Mouse (Mus musculus) ES-E14 (cell line): Measurements from ENCODE around the gene Unc45b. TPM values are rescaled to one million over a fixed set of nuclear protein-coding genes. Genes with fewer than 3 reads are reported as not detected.
A peak's percentile ranks its signal among the peaks of the same experiment; 100 is the strongest.

ENCODE experiments used
- DNase-seq: peaks from one replicate; pipeline ENCODE4 v3.0.0-alpha.2; 2013; ENCODE audit warnings: low read depth, low spot score
- H3K27ac ChIP-seq: 2 replicates; pipeline ENCODE4 v1.5.1; 2012; ENCODE audit warnings: low read depth, mild to moderate bottlenecking, low read length, moderate library complexity, mixed read lengths; ENCODE audit not compliant: poor library complexity, insufficient read depth, severe bottlenecking
- H3K36me3 ChIP-seq: 2 replicates; pipeline ENCODE4 v1.6.1; 2012; ENCODE audit warnings: mild to moderate bottlenecking, low read length, moderate library complexity, mixed read lengths; ENCODE audit not compliant: control insufficient read depth, poor library complexity, insufficient read depth, severe bottlenecking
- H3K4me1 ChIP-seq, 2 experiments: fragments of 150-350 bp in 1 of 2; sonication (generic) in 1 of 2; 2 replicates each; pipeline ENCODE4 v1.6.1; 2012; ENCODE audit warnings: low read length in 2 of 2, mild to moderate bottlenecking in 1 of 2, mixed read lengths in 1 of 2; ENCODE audit not compliant: control insufficient read depth in 2 of 2, insufficient read depth in 2 of 2, poor library complexity in 1 of 2
- H3K4me3 ChIP-seq, 2 experiments: fragments of 150-350 bp in 1 of 2; sonication (generic) in 1 of 2; 2 replicates each; pipeline ENCODE4 v1.5.1; 2012; ENCODE audit warnings: low read length in 2 of 2, low read depth in 1 of 2, mild to moderate bottlenecking in 1 of 2, mixed read lengths in 1 of 2; ENCODE audit not compliant: insufficient read depth in 1 of 2, poor library complexity in 1 of 2, severe bottlenecking in 1 of 2
- H3K9ac ChIP-seq: 2 replicates; pipeline ENCODE4 v1.6.1; 2012; ENCODE audit warnings: low read depth, mild to moderate bottlenecking, low read length, mixed read lengths; ENCODE audit not compliant: poor library complexity, insufficient read depth, severe bottlenecking
- H3K9me3 ChIP-seq: fragments of 150-350 bp; sonication (generic); 2 replicates; pipeline ENCODE4 v1.6.1; 2012; ENCODE audit warnings: low read depth, mild to moderate bottlenecking, low read length; ENCODE audit not compliant: control insufficient read depth, insufficient read depth
- CHD2 ChIP-seq: IDR thresholded peaks from 2 replicates; pipeline ENCODE4 v1.6.1; 2014; ENCODE audit warnings: mild to moderate bottlenecking, low read depth, low read length, inconsistent platforms
- HCFC1 ChIP-seq: IDR thresholded peaks from 2 replicates; pipeline ENCODE4 v1.6.1; 2012; ENCODE audit warnings: low read length, inconsistent platforms, borderline replicate concordance; ENCODE audit not compliant: insufficient read depth
- MAFK ChIP-seq: IDR thresholded peaks from 2 replicates; pipeline ENCODE4 v1.6.1; 2014; ENCODE audit warnings: mild to moderate bottlenecking, low read depth, low read length, inconsistent platforms; ENCODE audit not compliant: insufficient read depth
- ZC3H11A ChIP-seq: IDR thresholded peaks from 2 replicates; pipeline ENCODE4 v1.6.1; 2012; ENCODE audit warnings: low read depth, mild to moderate bottlenecking, inconsistent platforms, low read length, borderline replicate concordance
- ZNF384 ChIP-seq: IDR thresholded peaks from 2 replicates; pipeline ENCODE4 v1.6.1; 2012; ENCODE audit warnings: low read depth, low read length, inconsistent platforms
- in situ Hi-C, 2 experiments: fragments of 600-800 bp; cut with MboI; formaldehyde crosslinking; loops; one replicate each; pipeline ENCODE4 v1.15.1; 2025; ENCODE audit warnings: low sequenced_read_pairs in 2 of 2, inconsistent platforms in 1 of 2; ENCODE audit not compliant: unreplicated experiment in 2 of 2
- total RNA-seq: library from RNA; depleted of rRNA; stranded (reverse); fragments of 300-350 nt; gene quantifications from 2 replicates; pipeline ENCODE4 v1.2.3, GENCODE M21; 2012

The Unc45b gene
- total RNA-seq, 1 experiment, result 2.3 TPM

DNA sequence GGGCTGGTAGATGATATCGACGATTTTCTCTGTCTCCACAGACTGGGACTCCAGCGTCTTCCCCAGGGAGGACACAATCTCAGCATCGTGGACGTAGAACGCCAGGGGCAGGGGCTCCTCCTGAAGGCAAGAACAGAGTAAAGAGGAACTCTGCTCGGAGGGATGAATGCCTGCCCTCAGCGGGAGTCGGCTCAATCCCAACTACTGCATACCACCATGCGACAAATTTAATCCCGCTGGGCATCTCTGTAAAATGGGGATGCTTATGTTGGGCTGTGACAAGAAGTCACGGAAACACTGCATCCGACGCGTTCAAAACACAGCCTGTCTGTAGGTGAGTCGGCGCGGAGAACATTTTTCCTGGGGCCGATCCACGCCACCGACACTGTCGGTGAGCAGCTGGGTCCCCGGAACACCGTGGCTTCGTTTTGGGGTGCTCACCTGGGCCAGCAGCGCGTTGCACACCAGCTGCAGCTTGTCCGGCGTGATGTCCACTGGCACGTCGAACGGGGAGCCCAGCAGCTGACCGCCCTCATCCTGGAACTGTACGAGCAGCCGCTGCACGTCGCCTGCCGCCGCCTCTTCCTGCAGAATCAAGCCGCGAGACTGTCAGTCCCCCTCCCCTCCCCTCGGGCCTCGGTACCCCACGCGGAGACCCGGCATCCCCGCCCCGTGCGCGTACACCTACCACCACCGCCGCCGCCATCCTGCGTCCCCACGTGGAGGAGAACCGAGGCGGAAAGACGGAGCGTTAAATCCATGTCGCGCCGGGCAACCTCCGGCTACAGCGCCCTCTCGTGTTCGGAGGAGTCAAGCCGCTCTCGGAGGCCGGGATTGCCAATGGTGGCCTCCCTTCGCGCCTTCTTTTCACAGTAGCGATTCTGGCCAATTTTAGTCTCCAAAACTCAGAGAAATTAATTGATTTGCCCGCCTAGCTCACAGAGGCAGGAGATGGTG is 2.4 kb upstream of the Unc45b start, which contains the start of gene Nle1:
TSS of gene Nle1 (minus strand) at position 761 of the 957 bp plus-strand sequence.
- peaks cover 2 to 14% of the 10 kb centered on the region in 2 experiments; a peak in 1 of 4 replicates for H3K4me1 ChIP-seq
- peak within 1 kb of the TSS; percentile 79 to 95 for H3K4me3 ChIP-seq
- TF ChIP-seq HCFC1 (0 out of 2 replicates have a peak, but pooled peaks have one; percentile 61), MAFK (no peak)
- no peaks in the 10 kb centered on the region for H3K9me3 ChIP-seq
- no peak within 1 kb of the TSS for H3K27ac ChIP-seq
- peak within 1 kb of the TSS; percentile 93 for H3K9ac ChIP-seq
- peak; percentile 91 for DNase-seq
- peaks cover 26% of the 10 kb centered on the region for H3K36me3 ChIP-seq
- in situ Hi-C loops, result no loop called here

DNA sequence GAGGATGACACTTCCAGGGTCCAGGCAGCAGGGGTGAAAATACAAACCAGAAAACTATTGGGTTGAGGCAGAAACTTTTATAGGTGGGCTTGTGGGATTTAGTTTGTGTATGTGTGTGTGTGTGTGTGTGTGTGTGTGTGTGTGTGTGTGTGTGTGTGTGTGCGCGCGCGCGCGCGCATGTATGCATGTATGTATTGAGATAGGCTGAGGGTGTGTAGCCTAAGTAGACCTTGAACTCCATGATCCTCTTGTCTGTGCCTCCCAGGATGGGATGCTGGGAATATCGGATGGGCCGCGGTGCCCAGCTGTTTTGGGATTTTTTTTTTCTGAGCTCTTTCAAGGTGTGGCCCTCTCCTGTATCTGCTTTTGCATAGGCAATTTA is 1.8 kb upstream of the Unc45b start:
- no peak overlapping the region for H3K27ac ChIP-seq
- no peak for DNase-seq
- in situ Hi-C loops, result no loop called here
- peaks cover 2 to 14% of the 10 kb centered on the region in 2 experiments; a peak in 1 of 4 replicates for H3K4me1 ChIP-seq
- no peaks in the 10 kb centered on the region for H3K9me3 ChIP-seq
- peaks cover 25% of the 10 kb centered on the region for H3K36me3 ChIP-seq
- peak overlapping the region; percentile 79 to 95; a peak in 3 of 4 replicates for H3K4me3 ChIP-seq
- TF ChIP-seq ZNF384, result no peak
- TF ChIP-seq MAFK, result no peak
- peak overlapping the region; percentile 57 for H3K9ac ChIP-seq

DNA sequence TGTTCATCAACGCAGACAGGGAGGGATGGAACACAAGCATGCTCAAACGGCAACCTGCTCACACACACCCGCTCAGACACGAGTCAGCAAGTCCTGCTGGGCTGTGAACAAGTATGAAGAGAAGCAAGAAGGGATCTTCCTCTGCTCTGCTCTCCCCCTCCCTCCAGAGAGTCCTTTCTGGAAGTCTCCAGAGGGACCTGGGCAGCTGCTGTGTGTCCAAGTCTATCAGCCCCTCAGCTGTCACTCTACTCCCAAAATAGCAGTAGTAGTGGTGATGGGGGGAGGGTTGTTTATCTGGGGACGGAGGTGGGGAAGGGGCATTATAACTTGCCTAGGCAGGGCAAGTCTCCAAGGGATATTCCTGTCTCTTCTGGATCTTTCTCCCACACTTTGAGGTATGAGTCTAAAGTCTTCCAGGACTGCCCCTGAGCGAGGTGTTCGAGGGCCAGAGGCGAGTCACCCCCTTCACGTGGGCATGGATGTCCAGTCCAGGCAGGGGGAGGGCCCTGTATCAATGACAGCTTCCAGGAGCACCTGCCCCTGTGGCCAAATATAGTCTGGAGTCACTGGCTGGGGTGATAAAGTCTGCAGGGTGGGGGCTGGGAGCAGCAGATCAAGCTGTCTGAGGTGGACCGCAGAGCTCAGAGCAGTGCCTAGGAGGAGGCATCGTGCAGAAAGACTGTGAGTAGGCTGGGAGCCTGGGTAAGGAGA is 484 bp downstream of the Unc45b start:
- TF ChIP-seq ZNF384, result no peak
- TF ChIP-seq ZC3H11A, result no peak
- TF ChIP-seq CHD2, result no peak
- no peak for TF ChIP-seq HCFC1
- TF ChIP-seq MAFK, result no peak
- Histone ChIP-seq H3K36me3 (peaks cover 6% of the 10 kb centered on the region; the same call in 1 of the 2 replicates), H3K9me3 (no peaks in the 10 kb centered on the region), H3K27ac (no peak overlapping the region), H3K9ac (no peak overlapping the region), H3K4me3 (no peak overlapping the region), H3K4me1 (peaks cover 0 to 14% of the 10 kb centered on the region in 2 experiments; a peak in 1 of 4 replicates)
- in situ Hi-C loops, result loop anchor here in 1 of 2 experiments (10.0 kb wide), 1 partner anchor 134 kb away; no protein-coding TSS in a partner anchor
- DNase-seq, result no peak

DNA sequence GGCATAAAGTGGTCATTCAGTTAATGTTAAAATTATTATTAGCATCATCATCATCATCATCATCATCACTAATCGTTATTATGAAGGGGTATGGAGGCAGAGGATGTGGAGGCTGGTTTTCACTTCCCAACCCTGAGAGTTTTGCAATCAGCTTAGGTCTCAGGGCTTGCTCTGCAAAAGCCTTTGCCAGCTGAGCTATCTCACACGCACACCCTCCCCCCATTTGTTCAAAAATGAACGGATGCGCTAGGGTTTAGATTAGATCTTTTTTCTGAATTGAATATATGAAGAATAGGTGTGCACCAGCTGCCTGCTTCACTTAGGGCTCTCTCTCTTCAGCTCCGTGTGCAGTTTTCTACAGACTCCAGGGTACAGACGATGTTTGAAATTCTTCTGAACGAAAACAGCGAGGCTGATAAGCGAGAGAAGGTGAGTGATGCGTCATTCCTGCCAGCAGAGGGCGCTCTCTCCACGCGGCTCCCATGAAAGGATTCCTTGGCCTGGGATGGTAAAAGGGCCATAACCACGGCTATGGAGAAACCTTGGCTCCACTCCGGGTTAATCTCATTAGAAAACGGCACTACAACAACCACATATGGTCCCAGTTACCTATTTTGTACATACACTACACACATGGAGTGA is 4.5 kb downstream of the Unc45b start:
- in situ Hi-C loops, result loop anchor here in 1 of 2 experiments (10.0 kb wide), 1 partner anchor 130 kb away; no protein-coding TSS in a partner anchor
- peak; percentile 76 for DNase-seq
- peaks cover 0 to 6% of the 10 kb centered on the region in 2 experiments; a peak in 1 of 4 replicates for H3K4me1 ChIP-seq
- no peaks in the 10 kb centered on the region for H3K9me3 ChIP-seq
- no peaks in the 10 kb centered on the region for H3K36me3 ChIP-seq
- H3K27ac ChIP-seq, result no peak overlapping the region
- TF ChIP-seq CHD2 (no peak), ZC3H11A (peak; percentile 31; the same call in 1 of the 2 replicates)
- peak overlapping the region in 1 of 2 experiments; percentile 40; a peak in 1 of 4 replicates for H3K4me3 ChIP-seq
- no peak overlapping the region for H3K9ac ChIP-seq
